Mouse (Mus musculus): ENCODE measurements around the gene Gm21987. TPM values are rescaled to one million over a fixed set of nuclear protein-coding genes. Genes with fewer than 3 reads are reported as not detected.

The Gm21987 gene
- polyA plus RNA-seq, 1 experiment from 2014 or later: not detected

DNA sequence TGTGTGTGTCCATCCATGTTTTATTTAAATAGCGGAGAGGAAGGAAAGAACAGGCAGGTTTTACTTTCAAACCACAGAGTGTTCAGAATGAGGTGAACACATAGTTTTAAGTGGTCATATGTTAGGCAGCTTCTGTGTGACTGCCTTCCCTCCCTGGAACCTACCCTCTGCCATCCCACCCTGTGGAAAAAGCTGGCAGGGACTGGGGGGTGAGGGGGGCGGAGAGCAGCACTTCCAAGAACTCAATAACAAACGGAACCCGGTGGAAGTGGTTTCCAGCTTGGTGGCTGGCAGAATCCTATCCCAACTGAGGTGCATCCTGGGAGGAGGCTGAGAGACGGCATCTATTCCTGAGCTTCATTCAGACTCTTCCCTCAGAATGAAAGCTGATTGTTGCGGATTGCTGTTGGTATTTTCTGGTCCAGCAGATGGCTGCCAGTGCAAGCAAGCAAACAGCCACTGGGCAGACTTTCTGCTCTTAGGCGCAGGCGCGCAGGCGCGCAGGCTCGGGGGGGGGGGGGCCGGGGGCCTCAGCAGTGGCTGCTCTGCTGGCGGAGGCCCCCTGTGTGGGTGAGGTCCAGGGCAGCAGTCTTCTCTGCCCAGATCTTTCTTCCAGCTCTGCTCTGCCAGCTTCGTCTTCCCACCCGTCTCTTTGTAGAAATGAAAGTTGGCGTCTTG lies 29.5 kb downstream of the Gm21987 start:
- Histone ChIP-seq H3K4me1 (replicated peaks) (peaks cover 11% of the 10 kb centered on the region; the same call in 1 of the 2 replicates), H3K27me3 (no peaks in the 10 kb centered on the region), H3K9me3 (no peaks in the 10 kb centered on the region), H3K4me2 (peak overlapping the region; percentile 48), H3K9ac (peak overlapping the region; percentile 61), H3K36me3 (no peaks in the 10 kb centered on the region), H3K27ac (peak overlapping the region; percentile 80), H3K4me3 (peak overlapping the region; percentile 11; the same call in 1 of the 2 replicates)
- ATAC-seq (ENCODE audit: low FRiP score): peak; percentile 87
- WGBS: 21% methylated on average over 16 of the region's 17 CpGs

GRCm38 (mm10) chr16:38376841-38377249 lies 30.0 kb downstream of the Gm21987 start:
- H3K4me3 ChIP-seq: peak overlapping the region; percentile 11; the same call in 1 of the 2 replicates
- no peaks in the 10 kb centered on the region for H3K27me3 ChIP-seq
- H3K9ac ChIP-seq: no peak overlapping the region
- H3K9me3 ChIP-seq: no peaks in the 10 kb centered on the region
- H3K27ac ChIP-seq: peak overlapping the region; percentile 80
- peak overlapping the region; percentile 48 for H3K4me2 ChIP-seq
- ATAC-seq (ENCODE audit: low FRiP score): peak; percentile 63
- no peaks in the 10 kb centered on the region for H3K36me3 ChIP-seq
- peaks cover 11% of the 10 kb centered on the region; the same call in 1 of the 2 replicates for H3K4me1 ChIP-seq (replicated peaks)
- 57% methylated on average over 8 of the region's 8 CpGs for WGBS

- Histone ChIP-seq H3K4me3 (no peak overlapping the region), H3K4me2 (no peak overlapping the region), H3K27me3 (no peaks in the 10 kb centered on the region), H3K4me1 (replicated peaks) (peaks cover 11% of the 10 kb centered on the region; the same call in 1 of the 2 replicates), H3K27ac (no peak overlapping the region), H3K36me3 (no peaks in the 10 kb centered on the region), H3K9ac (no peak overlapping the region), H3K9me3 (no peaks in the 10 kb centered on the region)
- no peak for ATAC-seq (ENCODE audit: low FRiP score)
- 83% methylated on average over 6 of the region's 6 CpGs for WGBS
Measured at GRCm38 (mm10) chr16:38377546-38377945, 30.7 kb downstream of the Gm21987 start.

DNA sequence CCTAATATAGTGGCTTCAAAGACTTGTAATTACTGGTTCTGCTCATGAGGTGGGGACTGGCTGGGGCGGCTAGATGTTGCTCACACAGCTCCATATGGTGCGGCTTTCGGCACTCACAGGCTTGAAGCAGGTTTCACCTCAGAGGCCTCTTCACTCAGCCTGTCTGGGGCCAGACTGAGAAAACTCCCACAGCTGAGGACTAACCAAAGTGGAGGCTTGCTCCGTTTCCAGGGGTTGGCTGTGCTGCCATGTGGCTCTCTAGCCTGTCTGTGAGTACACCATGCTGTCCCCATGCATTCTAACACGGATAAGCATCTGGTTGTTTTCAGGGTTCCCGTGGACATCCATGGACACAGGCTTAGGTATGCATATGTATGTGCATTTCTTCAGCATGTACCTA lies 31.8 kb downstream of the Gm21987 start:
- no peaks in the 10 kb centered on the region for H3K27me3 ChIP-seq
- no peaks in the 10 kb centered on the region for H3K36me3 ChIP-seq
- WGBS: 89% methylated on average over 6 of the region's 6 CpGs
- H3K4me1 ChIP-seq (replicated peaks): peaks cover 11% of the 10 kb centered on the region; the same call in 1 of the 2 replicates
- H3K9ac ChIP-seq: no peak overlapping the region
- no peak overlapping the region for H3K27ac ChIP-seq
- no peak for ATAC-seq (ENCODE audit: low FRiP score)
- H3K4me2 ChIP-seq: no peak overlapping the region
- H3K4me3 ChIP-seq: no peak overlapping the region
- no peaks in the 10 kb centered on the region for H3K9me3 ChIP-seq

- ATAC-seq (ENCODE audit: low FRiP score): no peak
- H3K9me3 ChIP-seq: no peaks in the 10 kb centered on the region
- H3K4me1 ChIP-seq (replicated peaks): peaks cover 11% of the 10 kb centered on the region; the same call in 1 of the 2 replicates
- no peak overlapping the region for H3K4me3 ChIP-seq
- H3K9ac ChIP-seq: no peak overlapping the region
- H3K36me3 ChIP-seq: no peaks in the 10 kb centered on the region
- no peak overlapping the region for H3K27ac ChIP-seq
- no peaks in the 10 kb centered on the region for H3K27me3 ChIP-seq
- H3K4me2 ChIP-seq: no peak overlapping the region
- WGBS: 64% methylated on average over 6 of the region's 6 CpGs
Measured at GRCm38 (mm10) chr16:38379088-38379487, 32.2 kb downstream of the Gm21987 start.

DNA sequence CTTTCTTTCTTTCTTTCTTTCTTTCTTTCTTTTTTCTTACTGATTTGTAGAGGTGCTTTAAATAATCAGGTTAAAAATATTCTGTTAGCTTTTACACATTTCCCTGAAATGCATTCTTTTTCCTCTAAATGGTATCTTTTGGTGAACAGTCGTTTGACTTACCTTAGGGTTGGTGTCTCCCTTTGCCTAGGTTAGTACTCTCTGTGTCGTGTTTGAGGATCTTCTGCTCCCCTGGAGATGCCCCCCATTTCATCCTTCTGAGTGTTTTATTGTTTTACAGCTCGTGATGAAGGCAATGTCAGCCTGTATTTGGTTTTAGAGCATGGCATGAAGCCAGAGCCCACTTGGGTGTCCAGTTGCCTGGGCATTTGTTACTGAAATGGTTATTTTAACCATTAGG lies 32.7 kb downstream of the Gm21987 start:
- WGBS: 64% methylated on average over 3 of the region's 3 CpGs
- Histone ChIP-seq H3K4me1 (replicated peaks) (peaks cover 11% of the 10 kb centered on the region; the same call in 1 of the 2 replicates), H3K36me3 (no peaks in the 10 kb centered on the region), H3K4me3 (no peak overlapping the region), H3K9me3 (no peaks in the 10 kb centered on the region), H3K4me2 (no peak overlapping the region), H3K27me3 (no peaks in the 10 kb centered on the region), H3K9ac (no peak overlapping the region), H3K27ac (no peak overlapping the region)
- ATAC-seq (ENCODE audit: low FRiP score): no peak

- no peaks in the 10 kb centered on the region for H3K27me3 ChIP-seq
- no peak overlapping the region for H3K4me2 ChIP-seq
- 88% methylated on average over 3 of the region's 3 CpGs for WGBS
- no peaks in the 10 kb centered on the region for H3K9me3 ChIP-seq
- H3K36me3 ChIP-seq: no peaks in the 10 kb centered on the region
- H3K4me3 ChIP-seq: no peak overlapping the region
- no peak for ATAC-seq (ENCODE audit: low FRiP score)
- H3K4me1 ChIP-seq (replicated peaks): peaks cover 11% of the 10 kb centered on the region; the same call in 1 of the 2 replicates
- H3K9ac ChIP-seq: no peak overlapping the region
- H3K27ac ChIP-seq: no peak overlapping the region
Measured at GRCm38 (mm10) chr16:38379926-38380325, 33.1 kb downstream of the Gm21987 start.

DNA sequence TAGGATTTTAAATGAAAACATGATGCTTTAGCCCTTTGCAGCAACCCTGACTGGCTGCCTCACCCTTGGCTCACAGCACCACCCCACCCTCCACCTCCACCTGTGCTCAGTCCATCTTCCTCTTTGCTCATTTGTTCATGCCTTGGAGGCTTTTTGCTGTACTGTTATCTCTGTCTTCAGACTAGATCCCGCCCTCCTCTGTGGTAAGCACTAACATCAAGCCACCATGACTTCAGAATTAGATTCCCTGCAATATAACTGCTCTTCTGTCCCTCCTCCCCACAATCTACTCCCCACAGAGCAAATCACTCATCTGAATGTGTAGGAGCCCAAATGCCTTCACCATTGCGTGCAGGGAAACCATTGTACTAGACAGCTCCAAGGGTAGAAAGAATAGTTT lies 36.8 kb downstream of the Gm21987 start:
- no peak for ATAC-seq (ENCODE audit: low FRiP score)
- H3K4me2 ChIP-seq: no peak overlapping the region
- 78% methylated on average over 2 of the region's 2 CpGs for WGBS

GRCm38 (mm10) chr16:38385184-38385634 lies 38.4 kb downstream of the Gm21987 start:
- WGBS: 89% methylated on average over 6 of the region's 6 CpGs
- ATAC-seq (ENCODE audit: low FRiP score): no peak

More for the DNA sequence above, 36.8 kb downstream of the Gm21987 start:
- Histone ChIP-seq H3K4me3 (no peak overlapping the region), H3K9me3 (no peaks in the 10 kb centered on the region), H3K9ac (no peak overlapping the region), H3K27ac (no peak overlapping the region), H3K4me1 (replicated peaks) (no peaks in the 10 kb centered on the region), H3K36me3 (no peaks in the 10 kb centered on the region), H3K27me3 (no peaks in the 10 kb centered on the region)

GRCm38 (mm10) chr16:38385700-38386099 lies 38.9 kb downstream of the Gm21987 start:
- H3K4me1 ChIP-seq (replicated peaks): no peaks in the 10 kb centered on the region
- H3K27me3 ChIP-seq: no peaks in the 10 kb centered on the region
- H3K9ac ChIP-seq: no peak overlapping the region
- no peak for ATAC-seq (ENCODE audit: low FRiP score)
- WGBS: 96% methylated on average over 4 of the region's 4 CpGs
- no peak overlapping the region for H3K4me3 ChIP-seq
- no peaks in the 10 kb centered on the region for H3K36me3 ChIP-seq
- no peaks in the 10 kb centered on the region for H3K9me3 ChIP-seq
- no peak overlapping the region for H3K27ac ChIP-seq
- H3K4me2 ChIP-seq: no peak overlapping the region

More at GRCm38 (mm10) chr16:38385184-38385634, 38.4 kb downstream of the Gm21987 start:
- Histone ChIP-seq H3K36me3 (no peaks in the 10 kb centered on the region), H3K27ac (no peak overlapping the region), H3K4me1 (replicated peaks) (no peaks in the 10 kb centered on the region), H3K4me2 (no peak overlapping the region), H3K9ac (no peak overlapping the region), H3K4me3 (no peak overlapping the region), H3K9me3 (no peaks in the 10 kb centered on the region), H3K27me3 (no peaks in the 10 kb centered on the region)

GRCm38 (mm10) chr16:38387389-38387788 lies 40.5 kb downstream of the Gm21987 start:
- H3K36me3 ChIP-seq: no peaks in the 10 kb centered on the region
- WGBS: 94% methylated on average over 6 of the region's 6 CpGs
- H3K27ac ChIP-seq: no peak overlapping the region
- H3K4me3 ChIP-seq: no peak overlapping the region
- no peaks in the 10 kb centered on the region for H3K27me3 ChIP-seq
- ATAC-seq (ENCODE audit: low FRiP score): no peak
- H3K4me2 ChIP-seq: no peak overlapping the region
- no peak overlapping the region for H3K9ac ChIP-seq
- H3K9me3 ChIP-seq: no peaks in the 10 kb centered on the region
- no peaks in the 10 kb centered on the region for H3K4me1 ChIP-seq (replicated peaks)

GRCm38 (mm10) chr16:38388757-38389156 lies 41.9 kb downstream of the Gm21987 start:
- no peak overlapping the region for H3K4me3 ChIP-seq
- WGBS: 81% methylated on average over 6 of the region's 6 CpGs
- no peak for ATAC-seq (ENCODE audit: low FRiP score)

More at GRCm38 (mm10) chr16:38388757-38389156, 41.9 kb downstream of the Gm21987 start:
- Histone ChIP-seq H3K27ac (no peak overlapping the region), H3K9me3 (no peaks in the 10 kb centered on the region), H3K4me2 (no peak overlapping the region), H3K9ac (no peak overlapping the region), H3K36me3 (no peaks in the 10 kb centered on the region), H3K4me1 (replicated peaks) (no peaks in the 10 kb centered on the region), H3K27me3 (no peaks in the 10 kb centered on the region)
